Mouse (Mus musculus): ENCODE data around the gene Prkci. TPM values are rescaled to one million over a fixed set of nuclear protein-coding genes. Genes with fewer than 3 reads are reported as not detected.

Prkci gene
- total and polyA plus RNA-seq, 3 experiments, result 4.8 to 37.8 (median 24.4) TPM

GRCm38 (mm10) chr3:31100802-31101201, 105.3 kb downstream of the Prkci start:
- peaks cover 10% of the 10 kb centered on the region for H3K36me3 ChIP-seq (replicated peaks)
- no peak for TF ChIP-seq POLR2AphosphoS5 (IDR thresholded peaks at IDR 0.05; ENCODE audit: insufficient replicate concordance, low read depth, low read length)
- no peak for TF ChIP-seq GATA2 (IDR thresholded peaks at IDR 0.05; ENCODE audit: borderline replicate concordance, low read depth, low read length)
- no peak for TF ChIP-seq GATA1 (IDR thresholded peaks at IDR 0.05; ENCODE audit: borderline replicate concordance, low read length)
- no peak for TF ChIP-seq TAL1 (conservative IDR thresholded peaks at IDR 0.05; ENCODE audit: low read depth, low read length)
- TF ChIP-seq CTCF (IDR thresholded peaks at IDR 0.05; ENCODE audit: low read depth, low read length), result no peak
- peaks cover 1% of the 10 kb centered on the region; the same call in 1 of the 2 replicates for H3K27me3 ChIP-seq (ENCODE audit: insufficient read depth, low read length)
- no peaks in the 10 kb centered on the region for H3K9me3 ChIP-seq (replicated peaks)
- no peak for ATAC-seq (ENCODE audit: extremely low read depth, insufficient number of reproducible peaks, low FRiP score, poor library complexity, severe bottlenecking)
- no peak overlapping the region for H3K4me3 ChIP-seq (ENCODE audit: low read depth, low read length)
- peaks cover 9% of the 10 kb centered on the region for H3K4me1 ChIP-seq (ENCODE audit: insufficient read depth, low read depth, low read length)
- no peak for DNase-seq (ENCODE audit: low spot score)

Other genes with a start within 250 kb of the Prkci start
- not detected in 2 replicates for gene Samd7, start 249.5 kb upstream of the Prkci start, total RNA-seq (2014; fragmentation: Nextera tagmentation)
- gene Samd7, start 249.5 kb upstream of the Prkci start, total RNA-seq (2017), result 0.16 TPM in 1 of 2 replicates, not detected in the other
- not detected in 2 replicates for gene Samd7, start 249.5 kb upstream of the Prkci start, polyA plus RNA-seq (2012)
- gene Sec62, start 202.9 kb upstream of the Prkci start, total RNA-seq (2014; fragmentation: Nextera tagmentation), result 66.2 and 68.0 TPM in 2 replicates
- 88.0 and 108 TPM in 2 replicates for gene Sec62, start 202.9 kb upstream of the Prkci start, total RNA-seq (2017)
- 11.1 and 13.5 TPM in 2 replicates for gene Sec62, start 202.9 kb upstream of the Prkci start, polyA plus RNA-seq (2012)
- gene Gpr160, start 139.8 kb upstream of the Prkci start, total RNA-seq (2014; fragmentation: Nextera tagmentation), result not detected in 2 replicates
- gene Gpr160, start 139.8 kb upstream of the Prkci start, total RNA-seq (2017), result 0.12 and 0.33 TPM in 2 replicates
- not detected in 2 replicates for gene Gpr160, start 139.8 kb upstream of the Prkci start, polyA plus RNA-seq (2012)
- 64.3 and 71.4 TPM in 2 replicates for gene Phc3, start 26.3 kb upstream of the Prkci start, total RNA-seq (2014; fragmentation: Nextera tagmentation)
- gene Phc3, start 26.3 kb upstream of the Prkci start, total RNA-seq (2017), result 22.1 and 22.6 TPM in 2 replicates
- gene Phc3, start 26.3 kb upstream of the Prkci start, polyA plus RNA-seq (2012), result 1.6 and 3.2 TPM in 2 replicates
- gene Skil, start 99.3 kb downstream of the Prkci start, total RNA-seq (2014; fragmentation: Nextera tagmentation), result 19.5 and 25.8 TPM in 2 replicates
- 20.0 and 27.1 TPM in 2 replicates for gene Skil, start 99.3 kb downstream of the Prkci start, total RNA-seq (2017)
- gene Skil, start 99.3 kb downstream of the Prkci start, polyA plus RNA-seq (2012), result 0.70 and 1.3 TPM in 2 replicates
- gene Cldn11, start 154.2 kb downstream of the Prkci start, total RNA-seq (2014; fragmentation: Nextera tagmentation), result not detected in 2 replicates
- gene Cldn11, start 154.2 kb downstream of the Prkci start, total RNA-seq (2017), result not detected in 2 replicates
- gene Cldn11, start 154.2 kb downstream of the Prkci start, polyA plus RNA-seq (2012), result not detected in 2 replicates

Data from G1E (cell line).